Mouse (Mus musculus): ENCODE measurements around the gene Dpp6.
A peak's percentile ranks its signal among the peaks of the same experiment; 100 is the strongest.

Gene Dpp6

DNA sequence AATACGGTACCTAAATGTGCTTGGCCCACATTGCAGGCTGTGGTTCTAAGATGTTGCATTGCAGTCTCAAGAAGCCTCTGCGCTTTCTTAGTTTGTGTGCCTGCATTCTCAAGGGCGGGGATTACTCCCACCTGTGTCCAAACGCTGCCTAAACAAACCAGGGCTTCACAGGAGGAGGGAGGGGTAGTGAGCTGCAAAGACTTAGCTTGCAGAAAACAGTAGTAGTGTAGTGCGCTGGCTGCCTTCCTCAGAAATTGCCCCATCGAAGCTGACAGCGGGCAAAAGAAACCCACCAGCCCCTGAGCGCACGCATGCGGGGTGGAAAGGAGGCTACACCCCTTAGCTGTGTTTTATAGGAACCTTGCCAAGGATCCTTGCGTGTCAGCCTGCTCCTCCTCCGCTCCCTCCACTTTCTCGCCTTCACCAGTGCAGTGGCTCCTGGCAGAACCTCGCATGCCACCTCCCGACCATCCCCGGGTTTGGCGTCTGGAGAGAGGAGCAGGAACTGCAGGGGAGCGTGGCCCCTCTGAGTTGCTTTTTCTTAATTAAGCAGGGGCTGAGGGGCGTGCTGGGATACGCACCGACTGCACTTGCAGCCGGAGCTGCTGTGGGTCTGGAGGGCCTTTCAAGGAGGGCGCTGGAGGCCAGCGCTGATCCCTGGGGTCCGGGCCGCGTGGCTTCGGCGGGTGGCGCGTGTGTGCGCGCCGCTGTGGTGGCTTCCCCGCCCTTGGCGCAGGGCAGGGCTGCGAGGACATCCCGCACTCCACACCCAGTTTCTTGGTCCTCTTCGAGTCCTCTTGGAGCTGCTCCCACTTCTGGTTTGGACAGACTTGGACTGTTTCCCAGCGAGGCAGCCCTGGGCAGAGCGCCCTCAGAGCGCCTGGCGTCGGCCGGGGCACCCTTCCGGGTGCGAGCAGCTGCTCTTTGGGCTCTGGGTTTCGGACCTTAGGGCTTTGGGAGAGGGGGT is at the start of gene Dpp6:
TSS of gene Dpp6 (plus strand) at position 229 of the 967 bp plus-strand sequence.
- DNase-seq (ENCODE audit: low spot score in 2 of 2) = peak; percentile 33 to 49

DNA sequence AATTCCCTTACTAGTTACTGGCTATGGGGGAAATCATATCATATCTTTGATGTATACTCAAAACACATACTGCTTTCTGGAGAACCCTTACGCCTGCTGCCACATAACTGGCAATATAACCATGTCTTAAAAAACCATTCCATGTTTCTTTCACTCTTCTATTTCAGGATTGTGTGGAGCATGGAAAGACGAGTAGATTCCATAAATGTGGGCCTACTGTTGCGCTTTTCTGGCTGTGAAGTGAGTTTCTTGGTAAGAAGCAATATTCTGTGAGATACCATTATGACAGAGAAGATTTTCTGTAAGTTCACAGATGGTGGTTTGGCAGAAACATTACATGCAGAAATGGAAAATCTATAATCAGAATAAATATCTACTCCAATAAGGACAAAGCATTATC is 33.0 kb upstream of the Dpp6 start:
- peak; percentile 21 to 38 for DNase-seq (ENCODE audit: low spot score in 2 of 2)

DNA sequence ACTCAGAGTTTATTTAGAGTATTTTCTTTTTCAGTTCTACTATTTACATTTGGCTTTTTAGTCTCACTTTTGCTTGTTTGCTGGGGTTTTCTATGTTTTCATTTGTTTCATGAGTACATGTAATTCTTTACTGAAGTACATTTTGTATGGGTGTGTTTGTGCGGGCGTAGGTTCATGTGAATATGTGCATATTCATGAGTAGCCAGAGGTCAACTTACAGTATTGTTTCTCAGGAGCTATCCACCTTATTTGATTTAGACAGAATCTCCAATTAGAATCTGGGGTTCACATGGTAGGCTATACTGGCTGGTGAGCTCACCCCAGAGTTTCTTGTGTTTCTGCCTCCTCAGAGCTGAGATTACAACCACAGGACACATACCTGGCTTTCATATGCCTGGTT is 21.5 kb upstream of the Dpp6 start:
- no peak for DNase-seq (ENCODE audit: low spot score in 2 of 2)

- no peak for DNase-seq (ENCODE audit: low spot score in 2 of 2)
Measured at GRCm38 (mm10) chr5:26835972-26836371, 19.0 kb downstream of the Dpp6 start.

GRCm38 (mm10) chr5:26841151-26841550 is 24.1 kb downstream of the Dpp6 start:
- no peak for DNase-seq (ENCODE audit: low spot score in 2 of 2)

DNA sequence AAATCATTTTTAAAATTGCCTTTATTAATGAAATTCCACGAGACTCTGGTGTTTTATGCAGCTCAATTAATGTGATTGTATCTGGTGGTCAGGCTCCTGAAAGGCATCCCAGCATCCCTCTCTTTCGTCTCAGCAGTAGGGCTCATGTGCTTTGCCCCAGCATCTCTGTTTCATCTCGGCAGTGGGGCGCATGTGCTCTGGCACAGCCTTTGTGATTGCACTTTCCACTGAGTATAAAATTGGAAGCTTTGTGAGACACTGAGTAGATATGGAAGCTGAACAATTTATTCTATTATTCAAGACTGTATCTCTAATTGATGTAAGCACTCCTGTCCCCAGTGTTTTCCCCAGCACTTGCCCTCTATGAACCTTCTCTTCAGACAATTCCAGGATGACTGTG is 37.7 kb downstream of the Dpp6 start:
- no peak for DNase-seq (ENCODE audit: low spot score in 2 of 2)

- DNase-seq (ENCODE audit: low spot score in 2 of 2) = no peak
Measured at GRCm38 (mm10) chr5:26875449-26875848, 58.4 kb downstream of the Dpp6 start.

- no peak for DNase-seq (ENCODE audit: low spot score in 2 of 2)
Measured at GRCm38 (mm10) chr5:26887496-26887895, 70.5 kb downstream of the Dpp6 start.

GRCm38 (mm10) chr5:26888080-26888479 is 71.1 kb downstream of the Dpp6 start:
- DNase-seq (ENCODE audit: low spot score in 2 of 2) = no peak

GRCm38 (mm10) chr5:26894346-26894745 is 77.3 kb downstream of the Dpp6 start:
- no peak for DNase-seq (ENCODE audit: low spot score in 2 of 2)

- peak; percentile 67 to 68 for DNase-seq (ENCODE audit: low spot score in 2 of 2)
Measured at GRCm38 (mm10) chr5:26903786-26904185, 86.8 kb downstream of the Dpp6 start.

DNA sequence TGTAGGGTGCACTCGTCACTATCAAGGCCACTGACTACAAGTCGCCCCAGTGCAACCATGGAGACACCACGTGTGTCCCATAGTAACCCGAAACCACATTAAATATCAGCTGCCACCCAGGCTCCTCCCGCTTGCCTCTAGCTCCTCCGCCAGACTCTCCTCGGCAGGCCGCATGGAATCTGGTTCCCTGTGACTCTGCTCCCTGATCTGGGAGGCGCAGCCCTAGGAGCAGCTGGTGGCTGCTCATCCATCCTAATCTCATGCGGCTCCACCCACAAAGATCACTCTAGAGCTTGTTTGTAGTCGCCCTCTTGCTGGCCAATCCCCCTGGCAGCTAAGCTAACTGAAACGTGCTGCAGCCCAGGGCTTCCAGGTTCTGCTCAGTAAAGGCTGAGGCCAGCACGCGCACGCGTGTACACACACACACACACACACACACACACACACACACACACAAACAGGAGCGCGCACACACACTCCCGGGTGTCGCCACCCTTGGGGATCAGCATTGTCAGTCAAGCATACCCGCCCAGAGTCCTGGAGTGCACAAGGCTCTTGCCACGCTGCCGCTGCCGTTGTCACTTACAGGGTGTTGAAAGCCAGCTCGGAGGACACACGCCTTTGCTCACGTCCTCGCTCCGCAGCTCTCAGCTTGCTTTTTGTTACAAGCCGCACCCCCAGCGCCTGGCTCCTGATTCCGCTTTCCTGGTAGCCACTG is 87.5 kb downstream of the Dpp6 start:
- peak; percentile 66 to 70 for DNase-seq (ENCODE audit: low spot score in 2 of 2)

- DNase-seq (ENCODE audit: low spot score in 2 of 2) = no peak
Measured at GRCm38 (mm10) chr5:26907151-26907550, 90.1 kb downstream of the Dpp6 start.

GRCm38 (mm10) chr5:26908612-26909011 is 91.6 kb downstream of the Dpp6 start:
- DNase-seq (ENCODE audit: low spot score in 2 of 2) = no peak

DNA sequence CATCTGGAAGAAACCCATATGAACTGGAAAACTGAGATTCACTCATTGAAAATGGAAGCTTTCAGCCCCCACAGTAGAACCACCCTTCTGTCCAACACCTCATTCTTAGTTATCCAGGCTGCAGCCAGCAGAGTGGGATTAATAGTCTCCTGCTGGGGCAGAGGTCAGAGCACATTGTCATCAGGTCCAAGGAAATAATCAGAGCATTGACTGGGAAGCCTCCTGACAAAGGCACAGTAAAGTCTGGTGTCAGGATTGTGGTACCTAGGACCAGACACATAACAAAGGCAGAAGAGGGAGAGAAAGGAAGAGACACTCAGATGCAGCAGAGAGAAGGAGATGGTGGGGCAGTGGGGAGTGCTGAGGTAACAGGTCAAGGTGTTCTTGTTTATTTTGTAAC is 93.3 kb downstream of the Dpp6 start:
- DNase-seq (ENCODE audit: low spot score in 2 of 2) = no peak

DNA sequence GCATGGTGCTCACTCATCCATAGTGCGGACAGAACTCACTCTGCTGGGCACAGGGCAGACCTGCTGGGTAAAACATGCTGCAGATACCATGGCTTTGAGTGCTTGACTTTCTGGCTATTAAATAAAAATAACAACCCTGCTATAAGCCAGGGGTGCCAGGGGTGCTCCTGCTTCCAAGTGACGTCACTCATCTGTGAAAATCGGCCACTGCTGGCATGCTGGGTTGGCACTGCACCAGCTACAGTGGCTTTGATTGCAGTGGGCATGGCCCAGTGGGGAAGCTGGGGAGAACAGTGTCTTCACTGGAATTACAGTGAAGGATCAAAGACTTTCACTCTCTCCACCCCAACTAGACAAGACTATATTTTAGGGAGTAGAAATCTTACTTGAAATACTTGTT is 95.0 kb downstream of the Dpp6 start:
- DNase-seq (ENCODE audit: low spot score in 2 of 2) = no peak

GRCm38 (mm10) chr5:26918763-26919162 is 101.8 kb downstream of the Dpp6 start:
- DNase-seq (ENCODE audit: low spot score in 2 of 2) = no peak

DNA sequence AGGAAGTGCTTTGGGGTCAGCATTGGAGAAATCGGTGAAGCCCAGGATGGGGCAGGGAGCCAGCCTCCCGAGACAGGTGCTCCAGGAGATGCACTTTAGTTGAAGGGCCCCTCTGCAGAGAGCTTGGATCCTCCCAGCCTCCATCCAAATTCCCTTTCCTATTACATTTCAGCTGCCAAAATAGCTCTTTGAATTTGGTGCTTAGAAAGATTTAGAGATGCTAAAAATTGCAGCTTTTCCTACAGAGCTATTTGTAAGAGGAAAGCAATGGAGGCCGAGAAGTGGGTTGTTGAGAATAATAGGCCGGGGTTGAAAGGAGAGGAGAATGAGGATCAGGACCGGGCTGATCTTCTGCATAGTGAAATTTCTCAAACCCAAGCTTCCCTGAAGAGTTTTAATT is 107.5 kb downstream of the Dpp6 start:
- no peak for DNase-seq (ENCODE audit: low spot score in 2 of 2)

- no peak for DNase-seq (ENCODE audit: low spot score in 2 of 2)
Measured at GRCm38 (mm10) chr5:26932413-26933122, 115.6 kb downstream of the Dpp6 start.

GRCm38 (mm10) chr5:26934911-26935310 is 117.9 kb downstream of the Dpp6 start:
- no peak for DNase-seq (ENCODE audit: low spot score in 2 of 2)

- DNase-seq (ENCODE audit: low spot score in 2 of 2) = no peak
Measured at GRCm38 (mm10) chr5:26941471-26941870, 124.5 kb downstream of the Dpp6 start.
